Mouse (Mus musculus) hindbrain, embryonic 12.5 days (tissue): ENCODE data around the gene Tfeb. TPM values are rescaled to one million over a fixed set of nuclear protein-coding genes. Genes with fewer than 3 reads are reported as not detected.

ENCODE experiments used
- ATAC-seq: fragments of 200-750 bp; cut with Nextera tagmentation; 2 replicates; pipeline ENCODE4 v1.8.0; 2017; ENCODE audit warnings: moderate TSS enrichment; ENCODE audit not compliant: low FRiP score
- H3K27ac ChIP-seq: fragments of 300-500 bp; sonication (generic); 2 replicates; pipeline ENCODE4 v1.5.1; 2016; ENCODE audit warnings: mild to moderate bottlenecking
- H3K27me3 ChIP-seq: fragments of 300-500 bp; sonication (generic); 2 replicates; pipeline ENCODE4 v1.6.1; 2016; ENCODE audit warnings: mild to moderate bottlenecking
- H3K36me3 ChIP-seq: fragments of 300-500 bp; sonication (generic); 2 replicates; pipeline ENCODE4 v1.6.1; 2016; ENCODE audit warnings: mild to moderate bottlenecking
- H3K4me1 ChIP-seq: fragments of 300-500 bp; sonication (generic); 2 replicates; pipeline ENCODE4 v1.6.1; 2016
- H3K4me2 ChIP-seq: fragments of 300-500 bp; sonication (generic); replicated peaks from 2 replicates; pipeline ENCODE4 v1.6.1; 2016; ENCODE audit warnings: mild to moderate bottlenecking
- H3K4me3 ChIP-seq: fragments of 300-500 bp; sonication (generic); 2 replicates; pipeline ENCODE4 v1.5.1; 2016; ENCODE audit warnings: mild to moderate bottlenecking
- H3K9ac ChIP-seq: fragments of 300-500 bp; sonication (generic); 2 replicates; pipeline ENCODE4 v1.6.1; 2016; ENCODE audit warnings: mild to moderate bottlenecking, moderate library complexity
- H3K9me3 ChIP-seq: fragments of 300-500 bp; sonication (generic); replicated peaks from 2 replicates; pipeline ENCODE4 v1.6.1; 2016; ENCODE audit warnings: mild to moderate bottlenecking
- WGBS: fragments of 180-500 bp; shearing (Covaris S2); methylation state at CpG from one replicate; pipeline ENCODE4 v1.1.7; 2016; 5-methylcytosine and 5-hydroxymethylcytosine counted together
- polyA plus RNA-seq: library from polyadenylated mRNA; unstranded; fragments of >200 nt; fragmentation: Nextera tagmentation; extraction: Ambion mirVana; gene quantifications from 2 replicates; pipeline ENCODE4 v1.2.1, GENCODE M21; 2016

Gene Tfeb
- polyA plus RNA-seq, 1 experiment from 2014 or later: 4.9 TPM

DNA sequence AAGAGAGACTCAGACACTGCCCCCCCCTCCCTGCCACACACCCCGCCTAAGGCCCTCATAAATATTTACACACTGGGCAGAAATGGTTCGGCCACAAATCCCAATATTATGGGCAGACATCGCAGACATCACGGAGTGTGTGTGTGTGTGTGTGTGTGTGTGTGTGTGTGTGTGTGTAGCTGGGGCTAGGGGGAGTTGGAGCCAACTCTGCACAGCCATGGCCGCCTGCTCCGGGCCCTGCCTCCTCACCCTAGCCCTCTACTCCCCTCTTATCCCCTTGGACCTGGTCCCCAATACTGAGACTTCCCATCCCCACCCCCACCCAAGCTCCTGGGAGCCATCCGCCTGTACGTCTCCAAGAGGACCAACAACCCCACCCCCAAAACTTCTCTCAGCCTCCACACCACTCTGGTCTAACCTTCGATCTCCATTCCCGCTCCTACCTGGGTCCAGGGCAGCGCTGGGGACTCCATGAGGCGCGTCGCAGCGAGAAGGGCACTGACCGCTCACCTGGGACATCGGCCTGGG, 95.7 kb downstream of the Tfeb start:
- ATAC-seq: peak; percentile 48
- Histone ChIP-seq H3K27me3 (peaks cover 54% of the 10 kb centered on the region), H3K9me3 (no peaks in the 10 kb centered on the region), H3K9ac (peak overlapping the region; percentile 70), H3K4me1 (peaks cover 48% of the 10 kb centered on the region), H3K36me3 (no peaks in the 10 kb centered on the region), H3K4me3 (peak overlapping the region; percentile 59), H3K27ac (peak overlapping the region; percentile 70), H3K4me2 (peak overlapping the region; percentile 70)
- WGBS: 2% methylated on average over 16 of the region's 17 CpGs

DNA sequence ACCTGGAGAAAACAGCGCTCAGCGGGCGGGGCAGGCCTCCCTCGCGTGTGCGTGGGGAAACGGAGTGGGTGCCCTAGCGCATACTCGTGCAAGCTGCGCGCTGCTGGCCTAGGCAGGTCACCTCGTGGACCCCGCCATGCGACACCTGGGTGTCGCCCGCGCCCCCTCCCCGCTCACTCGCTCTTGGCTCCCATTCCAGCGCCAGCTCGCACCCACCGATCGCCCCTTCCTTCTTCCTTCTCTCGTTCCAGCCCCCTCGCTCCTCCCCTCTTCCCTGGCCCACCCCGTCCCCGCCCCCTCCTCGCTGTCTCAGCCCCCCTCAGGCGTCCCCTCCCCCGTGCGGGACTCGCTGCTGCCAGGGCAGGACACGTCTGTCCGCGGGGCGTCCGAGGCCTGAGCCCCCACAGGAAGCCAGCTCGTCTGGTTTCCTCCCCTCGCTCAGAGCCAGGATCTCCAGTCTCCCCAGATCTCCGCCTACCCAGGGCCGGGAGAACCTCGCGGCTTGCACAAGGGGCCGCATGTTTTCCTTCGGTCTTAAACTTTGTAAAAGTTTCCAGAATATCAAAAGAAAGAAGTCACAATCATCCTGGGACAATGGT, 96.3 kb downstream of the Tfeb start:
- H3K4me3 ChIP-seq: peak overlapping the region; percentile 59
- H3K4me2 ChIP-seq: peak overlapping the region; percentile 70
- H3K27ac ChIP-seq: peak overlapping the region; percentile 70
- H3K9me3 ChIP-seq: no peaks in the 10 kb centered on the region
- WGBS: 2% methylated on average over 44 of the region's 45 CpGs
- H3K27me3 ChIP-seq: peaks cover 54% of the 10 kb centered on the region
- H3K36me3 ChIP-seq: no peaks in the 10 kb centered on the region
- peak; percentile 57 for ATAC-seq
- H3K4me1 ChIP-seq: peaks cover 48% of the 10 kb centered on the region
- peak overlapping the region; percentile 70 for H3K9ac ChIP-seq

GRCm38 (mm10) chr17:47833628-47834481, 97.0 kb downstream of the Tfeb start:
- no peaks in the 10 kb centered on the region for H3K36me3 ChIP-seq
- H3K27ac ChIP-seq: peak overlapping the region; percentile 70; the same call in 1 of the 2 replicates
- H3K9me3 ChIP-seq: no peaks in the 10 kb centered on the region
- H3K9ac ChIP-seq: peak overlapping the region; percentile 47; the same call in 1 of the 2 replicates
- peak overlapping the region; percentile 70 for H3K4me2 ChIP-seq
- H3K4me3 ChIP-seq: peak overlapping the region; percentile 59
- H3K4me1 ChIP-seq: peaks cover 46% of the 10 kb centered on the region
- WGBS: under 1% methylated on average over 45 of the region's 45 CpGs
- H3K27me3 ChIP-seq: peaks cover 54% of the 10 kb centered on the region
- no peak for ATAC-seq

- Histone ChIP-seq H3K9me3 (no peaks in the 10 kb centered on the region), H3K36me3 (no peaks in the 10 kb centered on the region), H3K4me2 (peak within 1 kb of the TSS; percentile 70), H3K4me1 (peaks cover 45% of the 10 kb centered on the region), H3K9ac (peak within 1 kb of the TSS; percentile 47; the same call in 1 of the 2 replicates), H3K4me3 (peak within 1 kb of the TSS; percentile 59), H3K27ac (peak within 1 kb of the TSS; percentile 70; the same call in 1 of the 2 replicates), H3K27me3 (peaks cover 54% of the 10 kb centered on the region)
- ATAC-seq: no peak
- WGBS: 3% methylated on average over 18 of the region's 18 CpGs
Measured at GRCm38 (mm10) chr17:47834482-47834767, 97.6 kb downstream of the Tfeb start, which contains the start of gene Mdfi. Mdfi (minus strand) TSS chr17:47834691.

DNA sequence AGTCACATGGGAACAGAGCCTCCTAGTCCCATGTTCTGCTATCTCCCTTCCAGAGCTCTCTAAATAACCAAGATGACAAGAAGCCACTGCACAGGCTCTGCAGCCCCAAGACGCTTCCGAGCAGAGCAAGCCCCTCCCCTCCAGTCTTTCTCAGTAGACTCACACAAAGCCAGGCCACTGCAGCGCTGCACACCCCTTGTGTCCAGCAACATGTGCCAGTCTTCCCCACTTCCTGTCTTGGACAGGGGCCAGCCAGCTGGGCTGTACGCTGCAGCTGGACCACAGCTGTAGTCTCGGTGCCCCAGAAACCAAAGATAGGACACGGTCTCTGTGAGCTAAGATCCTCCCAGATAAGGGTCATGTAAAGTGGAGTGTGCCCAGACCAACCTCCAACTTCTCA, 101.0 kb downstream of the Tfeb start:
- Histone ChIP-seq H3K36me3 (no peaks in the 10 kb centered on the region), H3K4me3 (no peak overlapping the region), H3K27ac (no peak overlapping the region), H3K27me3 (peaks cover 38% of the 10 kb centered on the region), H3K4me1 (peaks cover 15% of the 10 kb centered on the region), H3K4me2 (no peak overlapping the region), H3K9me3 (no peaks in the 10 kb centered on the region), H3K9ac (no peak overlapping the region)
- ATAC-seq: no peak
- WGBS: 45% methylated on average over 6 of the region's 6 CpGs

- H3K36me3 ChIP-seq: no peaks in the 10 kb centered on the region
- H3K9me3 ChIP-seq: peaks cover 8% of the 10 kb centered on the region; the same call in 1 of the 2 replicates
- H3K27me3 ChIP-seq: peaks cover 4% of the 10 kb centered on the region; the same call in 1 of the 2 replicates
- no peak overlapping the region for H3K9ac ChIP-seq
- H3K4me2 ChIP-seq: no peak overlapping the region
- no peak overlapping the region for H3K4me3 ChIP-seq
- 87% methylated on average over 8 of the region's 8 CpGs for WGBS
- no peak overlapping the region for H3K27ac ChIP-seq
- no peak for ATAC-seq
- no peaks in the 10 kb centered on the region for H3K4me1 ChIP-seq
Measured at GRCm38 (mm10) chr17:47841521-47841920, 104.7 kb downstream of the Tfeb start.

Other genes starting within 250 kb of the Tfeb start
- 27.5 and 29.5 TPM in 2 replicates for gene Taf8, start 234.7 kb upstream of the Tfeb start, polyA plus RNA-seq
- gene Ccnd3, start 232.0 kb upstream of the Tfeb start, polyA plus RNA-seq: 177 and 179 TPM in 2 replicates
- gene Bysl, start 125.5 kb upstream of the Tfeb start, polyA plus RNA-seq: 31.8 and 32.0 TPM in 2 replicates
- 38.8 and 39.0 TPM in 2 replicates for gene Med20, start 125.4 kb upstream of the Tfeb start, polyA plus RNA-seq
- 2.5 and 3.9 TPM in 2 replicates for gene Gm20517, start 125.4 kb upstream of the Tfeb start, polyA plus RNA-seq
- gene Usp49, start 106.3 kb upstream of the Tfeb start, polyA plus RNA-seq: 10.5 and 12.3 TPM in 2 replicates
- gene Tomm6, start 48.6 kb upstream of the Tfeb start, polyA plus RNA-seq: 320 and 339 TPM in 2 replicates
- gene Frs3, start 48.0 kb upstream of the Tfeb start, polyA plus RNA-seq: 18.7 and 18.9 TPM in 2 replicates
- gene Gm21981, start 42.6 kb upstream of the Tfeb start, polyA plus RNA-seq: 0.23 and 0.27 TPM in 2 replicates
- gene Prickle4, start 42.3 kb upstream of the Tfeb start, polyA plus RNA-seq: 0.63 and 1.2 TPM in 2 replicates
- gene Pgc, start 10.2 kb upstream of the Tfeb start, polyA plus RNA-seq: not detected in 2 replicates
- 15.0 and 20.9 TPM in 2 replicates for gene Mdfi, start 97.7 kb downstream of the Tfeb start, polyA plus RNA-seq
- 40.6 and 41.7 TPM in 2 replicates for gene Foxp4, start 187.6 kb downstream of the Tfeb start, polyA plus RNA-seq